Mouse (Mus musculus): Measurements from ENCODE around the gene 4930568D16Rik. TPM values are rescaled to one million over a fixed set of nuclear protein-coding genes. Genes with fewer than 3 reads are reported as not detected.

4930568D16Rik gene
- not detected in 2 replicates for polyA plus RNA-seq (2016; fragmentation: Nextera tagmentation; extraction: Ambion mirVana)

DNA sequence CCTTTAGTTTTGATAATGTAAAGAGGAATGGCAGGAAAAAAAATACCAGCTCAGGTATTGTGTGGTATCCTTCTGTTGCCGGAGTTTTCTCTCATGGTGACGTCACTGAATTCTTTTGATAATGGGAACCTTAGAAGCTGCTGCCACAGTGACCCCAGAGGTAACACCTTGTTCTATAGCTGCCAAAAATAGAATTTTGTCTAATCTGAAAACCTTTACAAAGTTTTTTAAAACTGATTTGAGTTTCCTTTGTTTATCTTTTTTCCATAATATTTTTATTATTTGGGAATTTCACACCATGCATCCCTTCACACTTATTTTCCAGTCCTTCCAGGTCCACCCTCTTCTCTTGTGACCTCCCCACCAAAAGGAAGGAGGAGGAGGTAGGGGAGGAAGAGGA, at the start of gene 4930568D16Rik:
Gene 4930568D16Rik, minus strand, starts transcription at position 101 of the 400 bp plus-strand sequence.
- no peak for DNase-seq (ENCODE audit: low spot score)
- H3K27me3 ChIP-seq (ENCODE audit: insufficient read depth, poor library complexity, severe bottlenecking): no peaks in the 10 kb centered on the region
- no peaks in the 10 kb centered on the region for H3K4me1 ChIP-seq (replicated peaks)
- WGBS: 87% methylated on average over 2 of the region's 2 CpGs
- H3K27ac ChIP-seq: no peak within 1 kb of the TSS
- no peaks in the 10 kb centered on the region for H3K36me3 ChIP-seq
- H3K4me3 ChIP-seq: no peak within 1 kb of the TSS
- H3K9me3 ChIP-seq: no peaks in the 10 kb centered on the region

DNA sequence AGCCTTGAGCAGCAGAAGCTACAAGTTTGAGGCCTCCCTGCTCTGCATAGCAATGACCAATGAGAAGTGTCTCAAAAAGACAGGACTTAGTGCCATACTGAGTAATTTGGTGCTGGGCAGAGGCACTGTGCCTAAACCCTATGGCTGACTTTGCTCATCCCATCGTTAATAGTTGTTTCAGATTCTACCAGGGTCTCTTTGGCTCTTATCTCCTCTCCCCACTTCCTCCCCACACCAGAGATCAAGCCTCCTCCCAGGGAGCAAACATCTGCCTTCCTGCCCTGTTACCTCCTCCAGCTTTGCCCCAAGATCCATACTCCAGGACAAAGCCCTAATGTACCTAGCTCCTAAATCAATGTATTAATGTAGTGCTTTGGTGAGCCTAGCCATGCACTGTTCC, 49.7 kb upstream of the 4930568D16Rik start:
- DNase-seq (ENCODE audit: low spot score): no peak
- H3K9me3 ChIP-seq: peaks cover 5% of the 10 kb centered on the region; the same call in 1 of the 2 replicates
- H3K4me3 ChIP-seq: no peak overlapping the region
- WGBS: 81% methylated on average over 1 of the region's 1 CpGs
- peaks cover 9% of the 10 kb centered on the region; the same call in 1 of the 2 replicates for H3K36me3 ChIP-seq
- H3K27ac ChIP-seq: no peak overlapping the region
- H3K4me1 ChIP-seq (replicated peaks): peaks cover 5% of the 10 kb centered on the region; the same call in 1 of the 2 replicates
- H3K27me3 ChIP-seq (ENCODE audit: insufficient read depth, poor library complexity, severe bottlenecking): no peaks in the 10 kb centered on the region

DNA sequence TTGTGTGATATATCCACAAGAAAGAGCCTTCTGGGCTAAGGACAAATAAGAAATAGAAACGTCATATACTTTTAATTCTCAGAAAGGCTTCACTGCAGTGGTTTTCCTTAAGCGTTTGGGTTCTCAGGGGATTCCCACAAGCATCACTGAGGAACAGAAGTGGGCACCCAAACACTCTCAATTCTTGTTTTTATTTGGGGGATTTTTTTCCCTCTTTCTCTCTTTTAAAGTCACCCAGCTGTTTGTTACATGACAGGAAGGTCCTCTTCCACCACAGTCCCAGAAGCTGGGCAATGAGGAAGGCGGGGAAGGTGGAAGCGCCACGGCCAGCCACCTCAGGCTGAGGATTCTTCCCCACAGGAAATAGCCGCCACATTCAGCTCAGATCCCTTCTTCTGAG, 48.9 kb upstream of the 4930568D16Rik start:
- 81% methylated on average over 6 of the region's 6 CpGs for WGBS
- Histone ChIP-seq H3K4me3 (no peak overlapping the region), H3K27ac (no peak overlapping the region), H3K36me3 (peaks cover 9% of the 10 kb centered on the region; the same call in 1 of the 2 replicates), H3K4me1 (replicated peaks) (peaks cover 5% of the 10 kb centered on the region; the same call in 1 of the 2 replicates), H3K27me3 (ENCODE audit: insufficient read depth, poor library complexity, severe bottlenecking) (no peaks in the 10 kb centered on the region), H3K9me3 (peaks cover 5% of the 10 kb centered on the region; the same call in 1 of the 2 replicates)
- DNase-seq (ENCODE audit: low spot score): no peak

DNA sequence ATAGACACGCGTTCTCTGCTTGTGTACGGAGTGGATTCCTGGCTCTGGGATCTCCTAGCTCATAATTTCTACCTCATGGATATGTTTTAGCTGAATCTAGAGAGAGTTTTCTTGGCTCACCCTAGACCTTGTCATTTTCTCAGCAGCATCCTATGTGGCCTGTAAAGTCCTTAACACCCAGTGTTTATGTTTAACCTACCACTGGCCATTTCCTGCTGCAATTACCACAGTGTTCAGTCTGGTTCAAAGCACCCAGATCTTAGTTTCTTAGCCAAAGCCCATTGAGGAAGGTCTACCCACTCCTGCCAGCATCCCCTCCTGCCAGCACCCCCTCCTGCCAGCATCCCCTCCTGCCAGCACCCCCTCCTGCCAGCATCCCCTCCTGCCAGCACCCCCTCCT, 45.3 kb upstream of the 4930568D16Rik start:
- WGBS: 96% methylated on average over 3 of the region's 3 CpGs
- no peak for DNase-seq (ENCODE audit: low spot score)
- Histone ChIP-seq H3K4me1 (replicated peaks) (peaks cover 5% of the 10 kb centered on the region; the same call in 1 of the 2 replicates), H3K9me3 (no peaks in the 10 kb centered on the region), H3K27ac (no peak overlapping the region), H3K36me3 (no peaks in the 10 kb centered on the region), H3K27me3 (ENCODE audit: insufficient read depth, poor library complexity, severe bottlenecking) (no peaks in the 10 kb centered on the region), H3K4me3 (no peak overlapping the region)

DNA sequence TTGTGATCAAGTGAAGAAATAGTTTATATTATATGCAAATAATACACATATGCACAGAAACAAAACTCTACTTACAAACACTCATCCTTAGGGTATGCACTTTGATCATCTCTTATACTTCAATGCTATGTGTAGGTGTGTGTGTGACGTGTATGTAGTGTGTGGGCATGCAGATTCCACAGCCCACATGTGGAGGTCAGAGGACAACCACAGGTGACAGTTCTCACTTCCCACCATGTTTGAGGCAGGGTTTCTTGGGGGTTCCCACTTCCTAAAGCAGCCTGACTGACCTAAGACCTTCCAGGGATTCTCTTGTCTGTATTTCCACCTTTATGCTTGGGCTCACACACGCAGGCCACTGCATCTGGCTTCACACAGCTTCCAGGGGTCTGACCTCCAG, 44.7 kb upstream of the 4930568D16Rik start:
- Histone ChIP-seq H3K4me1 (replicated peaks) (peaks cover 5% of the 10 kb centered on the region; the same call in 1 of the 2 replicates), H3K27ac (no peak overlapping the region), H3K4me3 (no peak overlapping the region), H3K36me3 (no peaks in the 10 kb centered on the region), H3K9me3 (no peaks in the 10 kb centered on the region), H3K27me3 (ENCODE audit: insufficient read depth, poor library complexity, severe bottlenecking) (no peaks in the 10 kb centered on the region)
- no peak for DNase-seq (ENCODE audit: low spot score)
- 86% methylated on average over 2 of the region's 2 CpGs for WGBS

DNA sequence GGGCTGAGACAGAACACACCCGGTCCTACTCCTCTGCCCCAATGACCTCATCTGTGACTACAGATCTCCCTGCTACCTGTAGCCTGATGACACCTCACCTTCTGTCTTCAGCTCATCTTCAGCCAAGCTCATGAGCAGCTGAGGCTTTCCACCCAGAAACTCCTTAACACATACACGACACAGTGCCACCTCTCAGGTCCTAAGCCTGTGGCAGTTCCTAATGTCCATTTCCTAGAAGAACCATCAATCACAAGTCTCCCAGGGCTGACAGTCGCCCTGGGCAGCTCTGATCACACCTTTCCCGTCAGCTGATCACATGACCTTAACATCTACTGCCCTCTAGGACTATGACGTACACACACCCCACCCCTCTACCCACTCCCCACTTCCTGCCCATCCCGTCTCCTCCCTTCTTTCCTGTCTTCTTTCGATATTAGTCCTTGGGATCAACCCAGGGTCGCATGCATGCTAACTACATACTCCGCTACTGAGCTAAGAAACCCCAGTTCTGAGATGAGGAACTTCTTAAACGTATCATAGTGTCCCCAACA, 44.2 kb upstream of the 4930568D16Rik start:
- H3K36me3 ChIP-seq: no peaks in the 10 kb centered on the region

DNA sequence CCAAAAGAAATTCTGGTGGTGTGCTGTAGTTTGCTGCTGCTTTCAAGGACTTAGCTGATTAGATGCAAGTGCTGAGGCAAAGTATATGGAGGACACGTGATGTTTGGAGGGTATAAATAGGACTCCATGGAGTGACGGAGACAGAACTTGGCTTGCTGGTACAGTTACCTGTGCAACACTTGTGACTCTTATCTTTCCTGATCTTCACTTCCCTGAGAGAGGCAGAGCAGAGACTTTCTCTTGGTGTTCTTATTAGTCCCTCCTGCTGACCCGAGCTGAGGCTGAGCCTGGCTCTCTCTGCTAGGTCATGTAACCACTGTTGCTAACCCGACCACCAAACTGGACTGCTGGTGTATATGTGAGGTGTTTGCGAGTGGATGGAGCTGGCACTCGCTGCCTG, 41.9 kb upstream of the 4930568D16Rik start:
- Histone ChIP-seq H3K36me3 (no peaks in the 10 kb centered on the region), H3K4me3 (no peak overlapping the region), H3K27me3 (ENCODE audit: insufficient read depth, poor library complexity, severe bottlenecking) (no peaks in the 10 kb centered on the region), H3K9me3 (no peaks in the 10 kb centered on the region), H3K4me1 (replicated peaks) (peaks cover 8% of the 10 kb centered on the region), H3K27ac (no peak overlapping the region)
- DNase-seq (ENCODE audit: low spot score): no peak
- 87% methylated on average over 6 of the region's 6 CpGs for WGBS

More for the DNA sequence above, 44.2 kb upstream of the 4930568D16Rik start:
- 82% methylated on average over 10 of the region's 10 CpGs for WGBS
- Histone ChIP-seq H3K4me3 (no peak overlapping the region), H3K9me3 (no peaks in the 10 kb centered on the region), H3K4me1 (replicated peaks) (peaks cover 5% of the 10 kb centered on the region; the same call in 1 of the 2 replicates), H3K27ac (no peak overlapping the region), H3K27me3 (ENCODE audit: insufficient read depth, poor library complexity, severe bottlenecking) (no peaks in the 10 kb centered on the region)
- no peak for DNase-seq (ENCODE audit: low spot score)

DNA sequence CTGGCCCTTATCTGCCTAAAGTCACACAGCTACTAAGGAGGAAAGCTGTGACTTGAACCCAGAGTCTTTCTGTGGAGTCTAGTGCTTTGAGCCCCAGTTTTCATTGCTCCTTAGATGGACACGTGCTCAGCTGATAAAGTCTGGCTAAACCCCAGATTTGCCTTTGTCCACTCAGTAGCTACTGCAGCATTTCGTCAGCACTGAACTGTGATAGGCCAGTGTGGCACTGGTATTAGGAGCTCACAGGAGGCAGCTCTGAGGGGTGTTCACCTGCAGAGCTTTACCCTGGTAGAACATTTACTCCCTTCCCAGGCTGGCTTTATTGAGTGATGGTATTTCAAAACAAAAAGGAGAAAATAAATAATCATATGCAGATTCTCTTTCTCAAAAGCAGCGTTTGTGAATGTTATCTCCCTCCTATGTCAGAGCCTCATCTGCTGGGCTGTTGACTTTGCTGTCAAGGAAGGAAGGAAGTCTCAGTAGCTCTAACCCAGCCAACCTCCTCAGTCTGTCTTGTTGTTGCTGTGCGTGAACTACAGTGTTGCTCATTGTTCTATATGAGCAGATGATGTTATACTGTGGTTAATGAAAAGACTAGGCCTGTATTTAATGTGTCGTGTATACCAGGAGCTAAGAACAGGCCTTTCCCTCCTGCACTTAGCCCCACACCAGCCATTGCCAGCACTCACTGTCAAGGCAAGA, 41.0 kb upstream of the 4930568D16Rik start:
- no peaks in the 10 kb centered on the region for H3K36me3 ChIP-seq

DNA sequence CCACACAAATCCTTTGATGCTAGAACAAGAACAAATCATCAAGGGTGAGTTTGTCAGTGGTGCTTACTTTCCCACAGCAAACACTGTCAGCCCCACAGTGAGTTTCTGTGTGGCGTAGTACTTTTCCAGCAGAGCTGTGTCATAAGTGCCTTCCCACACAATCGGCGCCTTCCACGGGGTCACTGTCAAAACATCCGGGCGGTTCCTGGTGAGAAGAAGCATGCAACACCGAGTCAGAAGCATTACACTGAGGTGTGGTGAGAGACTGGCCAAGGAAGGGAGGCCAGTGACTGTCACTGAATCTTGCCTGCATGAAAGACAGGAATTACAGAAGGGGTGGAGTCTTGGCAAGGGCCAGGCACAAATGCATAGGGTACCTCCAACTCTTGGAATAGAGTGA, 40.3 kb upstream of the 4930568D16Rik start:
- WGBS: 82% methylated on average over 7 of the region's 7 CpGs
- DNase-seq (ENCODE audit: low spot score): no peak

More for the DNA sequence above, 41.0 kb upstream of the 4930568D16Rik start:
- no peak for DNase-seq (ENCODE audit: low spot score)
- H3K27ac ChIP-seq: no peak overlapping the region
- no peaks in the 10 kb centered on the region for H3K27me3 ChIP-seq (ENCODE audit: insufficient read depth, poor library complexity, severe bottlenecking)
- peaks cover 6% of the 10 kb centered on the region for H3K4me1 ChIP-seq (replicated peaks)
- H3K9me3 ChIP-seq: no peaks in the 10 kb centered on the region
- no peak overlapping the region for H3K4me3 ChIP-seq
- 81% methylated on average over 5 of the region's 5 CpGs for WGBS

DNA sequence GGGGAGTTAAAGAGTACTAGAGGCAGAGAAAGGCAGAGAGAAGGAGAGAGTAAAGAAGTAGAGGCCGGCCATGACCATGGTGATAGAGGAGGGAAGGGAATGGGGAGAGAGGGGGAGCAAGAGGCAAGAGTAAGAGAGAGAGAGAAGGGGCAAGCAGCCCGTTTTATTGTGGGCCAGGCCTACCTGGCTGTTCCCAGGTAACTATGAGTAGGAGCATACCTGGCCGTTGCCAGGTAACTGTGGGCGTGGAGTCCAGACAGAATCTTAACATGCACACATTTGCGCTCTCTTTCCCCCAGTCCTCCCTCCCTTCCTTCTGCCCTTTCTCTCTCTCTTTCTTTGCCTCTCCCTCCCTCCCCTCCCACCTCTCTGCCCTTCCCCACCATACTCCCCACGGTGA, 39.7 kb upstream of the 4930568D16Rik start:
- 82% methylated on average over 6 of the region's 6 CpGs for WGBS
- DNase-seq (ENCODE audit: low spot score): no peak
- no peaks in the 10 kb centered on the region for H3K9me3 ChIP-seq
- H3K27me3 ChIP-seq (ENCODE audit: insufficient read depth, poor library complexity, severe bottlenecking): no peaks in the 10 kb centered on the region
- H3K4me1 ChIP-seq (replicated peaks): peaks cover 3% of the 10 kb centered on the region; the same call in 1 of the 2 replicates
- H3K36me3 ChIP-seq: no peaks in the 10 kb centered on the region
- no peak overlapping the region for H3K4me3 ChIP-seq
- no peak overlapping the region for H3K27ac ChIP-seq

More for the DNA sequence above, 40.3 kb upstream of the 4930568D16Rik start:
- no peak overlapping the region for H3K27ac ChIP-seq
- no peak overlapping the region for H3K4me3 ChIP-seq
- H3K9me3 ChIP-seq: no peaks in the 10 kb centered on the region
- peaks cover 3% of the 10 kb centered on the region; the same call in 1 of the 2 replicates for H3K4me1 ChIP-seq (replicated peaks)
- no peaks in the 10 kb centered on the region for H3K27me3 ChIP-seq (ENCODE audit: insufficient read depth, poor library complexity, severe bottlenecking)
- H3K36me3 ChIP-seq: no peaks in the 10 kb centered on the region

DNA sequence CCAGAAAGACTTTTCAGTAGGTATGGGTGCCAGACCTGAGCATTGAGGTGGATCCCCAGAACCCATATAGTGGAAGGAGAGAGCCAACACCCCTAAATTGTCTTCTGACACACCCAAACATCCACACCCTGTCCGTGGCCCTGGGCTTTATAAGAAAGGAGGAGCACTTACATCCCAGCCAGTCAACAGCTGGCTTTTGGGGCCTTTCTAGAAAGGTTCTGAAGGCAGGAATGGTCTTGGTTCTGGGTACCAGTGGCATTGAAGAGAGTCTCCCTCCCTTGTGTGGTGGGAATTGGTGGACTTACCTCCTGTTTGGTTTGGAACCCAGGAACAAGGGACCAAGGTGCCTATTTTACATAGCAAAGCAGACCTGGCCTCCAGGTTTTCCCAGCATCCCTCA, 39.1 kb upstream of the 4930568D16Rik start:
- no peak for DNase-seq (ENCODE audit: low spot score)
- H3K4me1 ChIP-seq (replicated peaks): peaks cover 3% of the 10 kb centered on the region; the same call in 1 of the 2 replicates
- H3K9me3 ChIP-seq: no peaks in the 10 kb centered on the region
- H3K4me3 ChIP-seq: no peak overlapping the region
- H3K27me3 ChIP-seq (ENCODE audit: insufficient read depth, poor library complexity, severe bottlenecking): no peaks in the 10 kb centered on the region
- no peak overlapping the region for H3K27ac ChIP-seq
- no peaks in the 10 kb centered on the region for H3K36me3 ChIP-seq
- WGBS: 65% methylated on average over 1 of the region's 1 CpGs

DNA sequence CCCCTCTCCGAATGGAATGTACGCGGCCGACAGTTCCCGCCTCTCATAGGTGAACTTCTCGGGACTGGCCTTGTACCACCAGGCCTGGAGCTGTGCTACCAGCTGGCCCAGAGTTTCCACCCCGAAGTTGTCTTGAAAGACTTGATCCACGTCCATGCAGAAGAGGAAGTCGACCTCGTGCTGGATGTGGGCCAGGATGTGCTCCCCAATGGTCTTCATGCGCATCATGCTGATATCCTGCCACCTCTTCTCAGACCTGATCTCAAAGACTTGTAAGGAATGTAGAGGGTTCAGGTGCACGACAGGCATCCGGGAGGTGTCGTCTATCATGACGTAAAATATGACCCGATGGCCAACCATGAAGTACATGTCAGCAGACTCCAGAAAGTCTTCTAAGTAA, 34.9 kb upstream of the 4930568D16Rik start:
- Histone ChIP-seq H3K36me3 (no peaks in the 10 kb centered on the region), H3K27me3 (ENCODE audit: insufficient read depth, poor library complexity, severe bottlenecking) (no peaks in the 10 kb centered on the region), H3K9me3 (no peaks in the 10 kb centered on the region), H3K4me1 (replicated peaks) (peaks cover 3% of the 10 kb centered on the region; the same call in 1 of the 2 replicates), H3K27ac (no peak overlapping the region), H3K4me3 (no peak overlapping the region)
- WGBS: 94% methylated on average over 16 of the region's 16 CpGs
- DNase-seq (ENCODE audit: low spot score): no peak

DNA sequence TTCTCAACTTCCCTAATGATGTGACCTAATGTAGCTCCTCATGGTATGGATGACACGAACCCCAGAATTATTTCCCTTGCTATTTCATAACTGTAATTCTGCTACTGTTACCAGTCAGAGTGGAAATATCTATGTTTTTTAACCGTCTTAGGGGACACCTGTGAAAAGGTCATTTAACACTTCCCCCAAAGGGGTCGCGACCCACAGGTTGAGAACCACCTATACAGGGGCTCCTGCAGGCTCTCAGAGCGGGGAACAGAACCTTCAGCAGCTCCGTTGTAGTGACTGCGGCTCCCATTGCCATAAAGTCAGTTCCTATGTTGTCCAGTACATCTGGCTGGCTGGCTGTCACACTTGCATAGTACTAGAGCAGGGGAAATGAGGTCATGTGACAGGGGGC, 33.2 kb upstream of the 4930568D16Rik start:
- no peaks in the 10 kb centered on the region for H3K36me3 ChIP-seq
- no peak for DNase-seq (ENCODE audit: low spot score)
- H3K9me3 ChIP-seq: no peaks in the 10 kb centered on the region
- H3K4me3 ChIP-seq: no peak overlapping the region
- H3K27ac ChIP-seq: no peak overlapping the region
- H3K27me3 ChIP-seq (ENCODE audit: insufficient read depth, poor library complexity, severe bottlenecking): no peaks in the 10 kb centered on the region
- no peaks in the 10 kb centered on the region for H3K4me1 ChIP-seq (replicated peaks)
- WGBS: 88% methylated on average over 7 of the region's 7 CpGs

Data from hindbrain, embryonic 10.5 days (tissue).